Mouse (Mus musculus) CH12.LX (cell line): ENCODE results near the gene Mrpl9.

Experiments used
- CHD2 ChIP-seq: IDR thresholded peaks from 2 replicates; pipeline ENCODE4 v1.6.1; 2011; ENCODE audit warnings: low read length, improper control_type of control experiment
- CTCF ChIP-seq, 2 experiments: IDR thresholded peaks in 1 of 2; conservative IDR thresholded peaks in 1 of 2; 2 replicates each; pipeline ENCODE4 v1.5.1; 2011 to 2012; ENCODE audit warnings: low read depth in 2 of 2, low read length in 2 of 2, improper control_type of control experiment in 1 of 2, inconsistent platforms in 1 of 2, mild to moderate bottlenecking in 1 of 2, moderate library complexity in 1 of 2
- EP300 ChIP-seq: IDR thresholded peaks from 2 replicates; pipeline ENCODE4 v1.6.1; 2011; ENCODE audit warnings: low read length, improper control_type of control experiment
- ETS1 ChIP-seq: conservative IDR thresholded peaks from 2 replicates; pipeline ENCODE4 v1.6.1; 2012; ENCODE audit warnings: low read depth, mild to moderate bottlenecking, inconsistent platforms, low read length, improper control_type of control experiment, moderate library complexity
- IRF4 ChIP-seq: IDR thresholded peaks from 2 replicates; pipeline ENCODE4 v1.6.1; 2014; ENCODE audit warnings: low read depth, mild to moderate bottlenecking, inconsistent platforms, low read length, improper control_type of control experiment
- MXI1 ChIP-seq: IDR thresholded peaks from 2 replicates; pipeline ENCODE4 v1.6.1; 2011; ENCODE audit warnings: mild to moderate bottlenecking, low read depth, low read length, improper control_type of control experiment
- MYC ChIP-seq: IDR thresholded peaks from 2 replicates; pipeline ENCODE4 v1.6.1; 2011; ENCODE audit warnings: low read depth, mild to moderate bottlenecking, improper control_type of control experiment, low read length
- NELFE ChIP-seq: IDR thresholded peaks from 2 replicates; pipeline ENCODE4 v1.6.1; 2011; ENCODE audit warnings: low read depth, low read length, improper control_type of control experiment
- POLR2A ChIP-seq: IDR thresholded peaks from 2 replicates; pipeline ENCODE4 v1.6.1; 2011; ENCODE audit warnings: low read depth, mild to moderate bottlenecking, improper control_type of control experiment, low read length
- POLR2AphosphoS2 ChIP-seq: IDR thresholded peaks from 2 replicates; pipeline ENCODE4 v1.6.1; 2011; ENCODE audit warnings: low read depth, low read length, improper control_type of control experiment
- TCF12 ChIP-seq: IDR thresholded peaks from 2 replicates; pipeline ENCODE4 v1.6.1; 2014; ENCODE audit warnings: low read depth, mild to moderate bottlenecking, inconsistent platforms, low read length, improper control_type of control experiment
- UBTF ChIP-seq: IDR thresholded peaks from 2 replicates; pipeline ENCODE4 v1.6.1; 2012; ENCODE audit warnings: low read depth, mild to moderate bottlenecking, inconsistent platforms, low read length, improper control_type of control experiment, moderate library complexity
- ZNF384 ChIP-seq: IDR thresholded peaks from 2 replicates; pipeline ENCODE4 v1.6.1; 2012; ENCODE audit warnings: low read depth, low read length, improper control_type of control experiment, inconsistent platforms

GRCm38 (mm10) chr3:94482764-94483385 is 39.8 kb downstream of the Mrpl9 start:
- TF ChIP-seq IRF4 (no peak), CTCF (conservative IDR thresholded peaks at IDR 0.05 in 1 of 2, IDR thresholded peaks at IDR 0.05 in 1 of 2; ENCODE audit: low read depth in 2 of 2, low read length in 2 of 2) (no peak), ETS1 (no peak), MXI1 (no peak), TCF12 (no peak), EP300 (no peak), ZNF384 (no peak), MYC (no peak), CHD2 (no peak), POLR2A (no peak), UBTF (no peak), NELFE (no peak), POLR2AphosphoS2 (no peak)
